Mouse (Mus musculus) cortical plate, adult 2 months (tissue): ENCODE measurements around the gene Ptprm. TPM values are rescaled to one million over a fixed set of nuclear protein-coding genes. Genes with fewer than 3 reads are reported as not detected.

Experiments used
- H3K27ac ChIP-seq: fragments of 200-500 bp; 2 replicates; pipeline ENCODE4 v1.5.1; 2012; ENCODE audit warnings: low read length, control low read depth, inconsistent platforms; ENCODE audit not compliant: insufficient read depth
- H3K4me1 ChIP-seq: fragments of 200-500 bp; 2 replicates; pipeline ENCODE4 v1.6.1; 2011; ENCODE audit warnings: low read length; ENCODE audit not compliant: control insufficient read depth, insufficient read depth
- H3K4me3 ChIP-seq: fragments of 200-500 bp; 2 replicates; pipeline ENCODE4 v1.5.1; 2011; ENCODE audit warnings: mild to moderate bottlenecking, low read length, control low read depth; ENCODE audit not compliant: insufficient read depth
- CTCF ChIP-seq: fragments of 200-500 bp; IDR thresholded peaks from 2 replicates; pipeline ENCODE4 v1.5.1; 2011; ENCODE audit warnings: mild to moderate bottlenecking, control low read depth, low read length; ENCODE audit not compliant: insufficient read depth; ENCODE audit errors: extremely low read depth
- POLR2A ChIP-seq: fragments of 200-500 bp; IDR thresholded peaks from 2 replicates; pipeline ENCODE4 v1.6.1; 2011; ENCODE audit warnings: mild to moderate bottlenecking, low read length, control low read depth; ENCODE audit not compliant: insufficient read depth; ENCODE audit errors: extremely low read depth
- polyA plus RNA-seq: library from polyadenylated mRNA; depleted of rRNA; stranded (reverse); fragments of >200 nt; gene quantifications from 2 replicates; pipeline ENCODE4 v1.2.3, GENCODE M21; 2012

Ptprm gene
- polyA plus RNA-seq, 1 experiment = 21.8 TPM

DNA sequence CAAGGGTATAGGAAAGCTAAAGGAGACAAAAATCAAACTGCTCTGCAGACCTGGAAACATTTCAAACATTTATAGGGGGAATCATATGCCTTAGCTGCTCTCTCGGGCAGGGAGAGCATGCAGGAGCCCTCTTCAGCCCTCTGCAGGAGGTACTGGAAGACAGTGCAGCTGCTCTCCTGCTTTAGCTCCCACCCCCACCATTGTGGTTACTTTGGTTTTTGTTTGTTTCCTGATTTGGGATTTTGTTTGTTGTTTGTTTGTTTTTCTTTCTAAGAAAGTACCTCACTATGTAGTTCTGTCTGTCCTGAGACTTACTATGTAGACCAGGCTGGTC lies 29.8 kb downstream of the Ptprm start:
- TF ChIP-seq POLR2A (no peak), CTCF (no peak)

DNA sequence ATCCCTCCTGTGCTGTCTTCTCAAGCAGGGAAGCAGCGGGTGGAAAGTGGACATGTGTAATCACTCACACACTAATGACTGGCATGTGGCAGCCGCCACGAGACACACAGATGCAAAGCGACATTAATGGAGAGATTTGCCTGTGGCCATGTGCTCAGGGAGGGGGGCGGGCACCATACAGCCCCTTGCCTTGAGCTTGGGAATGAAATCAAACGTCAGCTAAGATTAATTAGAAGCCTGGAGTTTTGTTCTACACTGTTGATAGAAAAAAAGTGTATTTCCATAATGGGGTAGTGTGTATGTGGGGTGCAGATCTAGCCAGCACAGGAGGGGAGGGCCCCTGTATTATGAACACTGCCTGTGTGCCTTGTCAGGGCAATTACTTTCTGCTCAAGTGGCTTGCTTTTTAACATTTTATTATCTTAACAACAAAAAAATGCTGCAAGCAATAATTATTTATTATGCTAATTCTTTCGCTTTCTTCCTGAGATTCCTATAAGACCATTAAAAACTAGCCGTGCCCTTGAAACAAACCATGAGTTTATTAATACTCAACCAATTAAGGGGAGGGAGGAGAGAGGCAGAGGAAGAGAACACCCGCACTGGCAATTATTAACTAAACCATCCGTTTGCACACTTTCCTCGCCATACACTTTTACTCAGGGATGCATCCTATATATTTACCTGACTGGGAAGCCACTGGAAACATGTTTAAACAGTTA lies 30.3 kb downstream of the Ptprm start:
- TF ChIP-seq CTCF (no peak), POLR2A (no peak)
- H3K27ac ChIP-seq = no peak overlapping the region
- no peak overlapping the region for H3K4me3 ChIP-seq
- H3K4me1 ChIP-seq = no peaks in the 10 kb centered on the region

More for the DNA sequence above, 29.8 kb downstream of the Ptprm start:
- H3K27ac ChIP-seq = no peak overlapping the region
- no peaks in the 10 kb centered on the region for H3K4me1 ChIP-seq
- no peak overlapping the region for H3K4me3 ChIP-seq

DNA sequence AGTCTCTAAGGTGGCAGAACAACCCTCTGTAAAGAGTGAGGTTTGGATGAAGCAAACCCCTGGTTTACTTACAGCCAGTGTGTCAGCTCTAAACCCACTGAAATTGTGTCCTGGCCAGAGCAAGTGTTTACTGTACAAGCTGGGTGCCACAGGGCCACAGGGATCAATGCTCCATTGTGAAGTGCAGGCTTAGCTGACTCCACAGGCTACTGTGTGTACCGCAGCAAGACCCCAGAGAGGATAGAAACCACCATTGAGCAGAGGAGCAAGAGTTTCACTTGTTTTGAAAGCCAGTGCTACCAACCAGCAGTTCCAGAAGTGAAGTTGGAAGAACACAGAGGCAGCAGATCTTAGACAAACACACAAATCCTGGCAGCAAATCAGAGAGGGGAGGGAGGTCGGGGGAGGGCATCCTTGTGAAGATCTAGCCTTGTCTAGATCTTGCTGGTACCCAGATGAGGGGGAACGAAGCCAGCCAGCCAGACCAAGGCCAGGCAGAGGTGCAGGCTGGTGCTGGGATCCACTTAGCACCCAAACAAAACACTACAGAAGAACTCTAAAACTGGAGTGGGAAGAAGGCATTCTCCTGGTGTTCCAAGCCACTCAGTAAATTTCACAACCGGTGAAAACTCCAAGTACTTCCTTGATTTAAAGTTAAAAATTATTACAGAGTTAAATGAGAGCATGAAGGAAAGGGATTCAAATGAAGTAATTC lies 39.6 kb downstream of the Ptprm start:
- Histone ChIP-seq H3K27ac (no peak overlapping the region), H3K4me1 (peaks cover 2% of the 10 kb centered on the region; the same call in 1 of the 2 replicates), H3K4me3 (no peak overlapping the region)
- TF ChIP-seq POLR2A = no peak
- TF ChIP-seq CTCF = no peak

DNA sequence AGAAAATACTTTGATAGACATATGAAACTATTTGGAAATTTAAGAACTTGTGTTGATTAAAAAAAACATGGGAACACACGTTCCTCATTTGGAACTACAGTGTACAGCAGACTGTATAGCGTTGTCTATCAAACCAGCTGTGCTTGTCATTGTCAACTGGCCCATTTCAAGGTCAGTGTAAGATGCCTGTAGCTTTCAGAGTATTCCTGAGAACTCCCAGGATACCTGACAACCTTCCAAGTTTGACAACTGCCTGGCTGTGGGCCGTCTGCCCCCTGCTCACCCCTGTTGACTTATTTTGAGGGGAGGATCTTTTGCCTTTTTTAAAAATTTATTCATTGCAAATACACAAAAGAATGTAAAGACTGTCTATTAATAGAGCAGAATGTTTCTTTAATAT lies 45.8 kb downstream of the Ptprm start:
- no peak for TF ChIP-seq POLR2A
- TF ChIP-seq CTCF = no peak
- Histone ChIP-seq H3K27ac (no peak overlapping the region), H3K4me1 (no peaks in the 10 kb centered on the region), H3K4me3 (no peak overlapping the region)

DNA sequence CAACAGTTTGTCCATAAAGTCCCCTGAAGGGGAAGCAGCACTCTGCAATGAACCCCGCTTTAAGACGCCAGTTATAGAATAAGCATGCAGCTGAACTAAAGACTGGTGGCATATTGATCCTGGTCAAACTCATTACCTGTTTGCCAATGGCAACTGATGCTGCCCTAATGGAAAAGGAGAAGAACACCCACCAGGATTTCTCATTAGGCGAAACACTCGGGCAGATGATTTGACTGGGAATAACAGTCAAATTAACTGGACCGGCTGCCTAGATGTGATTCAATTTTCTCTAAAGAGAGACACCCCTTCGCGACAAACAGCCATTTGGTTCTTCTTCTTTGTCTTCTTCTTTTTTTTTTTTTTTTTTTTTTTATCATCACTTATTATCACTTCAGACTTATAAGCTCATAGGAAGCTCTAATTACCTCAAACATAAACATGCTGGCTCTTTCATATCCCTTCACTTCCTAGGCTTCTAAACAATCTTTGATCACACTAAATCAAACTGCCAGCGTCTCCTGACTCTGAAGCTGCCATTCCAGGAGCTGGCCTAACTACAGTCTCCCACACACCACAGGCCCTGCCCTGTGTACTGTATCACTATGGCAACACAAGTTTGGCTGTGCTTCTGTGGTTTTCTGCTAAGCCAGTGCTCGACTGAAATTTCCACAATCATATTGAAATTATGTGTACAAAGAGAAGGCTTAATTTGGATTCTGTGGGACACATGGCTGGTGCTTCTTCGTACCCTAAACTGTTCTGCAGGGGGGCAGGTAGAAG lies 48.0 kb downstream of the Ptprm start:
- no peaks in the 10 kb centered on the region for H3K4me1 ChIP-seq
- H3K4me3 ChIP-seq = no peak overlapping the region
- H3K27ac ChIP-seq = no peak overlapping the region
- no peak for TF ChIP-seq CTCF
- no peak for TF ChIP-seq POLR2A

DNA sequence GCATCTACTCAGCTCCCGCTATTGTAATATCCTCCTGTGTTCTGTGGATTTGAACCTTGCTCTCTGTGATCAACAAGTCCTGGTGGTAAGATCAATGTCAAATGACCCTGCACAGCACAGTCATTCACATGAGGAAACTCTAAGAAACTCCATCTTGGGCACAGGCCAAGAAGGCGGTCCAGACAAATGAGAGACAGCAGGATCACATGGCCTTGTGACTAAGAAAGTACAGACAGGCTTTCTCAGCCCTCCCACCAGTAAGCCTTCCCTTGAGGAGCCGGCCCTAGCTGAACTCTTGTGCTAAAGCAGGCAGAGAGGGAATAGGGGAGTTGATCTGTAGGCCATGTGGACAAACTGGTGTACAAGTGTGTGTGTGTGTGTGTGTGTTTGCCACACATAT lies 49.4 kb downstream of the Ptprm start:
- TF ChIP-seq CTCF (no peak), POLR2A (no peak)
- Histone ChIP-seq H3K4me1 (no peaks in the 10 kb centered on the region), H3K27ac (no peak overlapping the region), H3K4me3 (no peak overlapping the region)

DNA sequence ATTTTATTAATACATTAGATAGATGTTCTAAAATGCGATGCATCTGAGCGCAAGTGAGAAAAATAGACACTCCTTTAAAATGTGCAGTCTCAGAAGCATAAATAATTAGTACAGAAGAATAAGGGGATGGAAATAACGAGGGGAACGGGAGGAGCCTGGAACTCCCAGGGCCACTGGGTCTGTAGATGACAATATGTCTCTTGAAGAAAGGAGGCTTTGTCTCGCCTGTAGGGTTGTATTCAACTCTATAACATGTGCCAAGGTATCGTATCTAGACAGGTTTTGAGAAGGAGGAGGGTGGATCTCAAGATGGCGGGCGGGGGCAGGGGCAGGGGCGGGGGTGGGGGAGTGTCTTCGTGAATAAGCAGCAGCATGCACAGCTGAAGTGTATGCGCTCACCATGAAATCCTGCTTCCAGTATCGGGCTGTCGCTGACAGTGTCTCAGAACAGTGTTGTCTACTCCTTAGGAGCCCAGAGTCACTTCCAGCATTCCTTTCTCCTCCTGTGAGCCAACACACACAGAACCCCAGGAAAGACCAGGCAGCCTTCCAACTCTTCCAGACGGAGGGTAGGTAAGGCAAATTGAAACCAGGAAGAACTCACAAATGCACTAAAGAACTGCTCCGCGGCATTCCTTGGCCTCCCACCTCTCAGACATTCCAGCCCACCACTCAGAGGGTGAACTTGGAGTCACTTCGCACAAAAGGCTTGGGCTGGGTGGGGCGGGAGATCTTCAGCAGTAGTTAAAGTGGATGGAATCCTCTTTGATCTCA lies 50.7 kb downstream of the Ptprm start:
- no peak for TF ChIP-seq POLR2A
- no peak for TF ChIP-seq CTCF
- H3K4me3 ChIP-seq = no peak overlapping the region
- H3K4me1 ChIP-seq = no peaks in the 10 kb centered on the region
- no peak overlapping the region for H3K27ac ChIP-seq

DNA sequence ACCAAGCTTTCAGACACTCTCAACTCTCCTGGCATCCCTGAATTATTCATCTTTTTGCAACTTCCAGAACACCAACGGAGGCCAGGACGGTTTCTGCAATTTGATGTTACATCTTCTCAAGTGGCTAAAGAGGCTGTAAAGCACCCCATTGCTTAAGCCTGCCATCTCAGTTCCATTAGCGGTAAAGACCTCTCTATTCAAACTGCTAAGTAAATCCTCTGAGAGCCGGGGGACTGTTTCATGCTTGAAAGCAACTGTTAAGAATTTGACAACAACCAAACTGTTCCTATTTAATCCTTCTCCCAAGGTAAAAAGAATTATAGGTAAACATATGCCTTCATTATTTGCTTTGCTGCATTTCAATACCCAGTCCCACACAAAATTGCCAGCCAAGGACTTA lies 51.7 kb downstream of the Ptprm start:
- Histone ChIP-seq H3K4me1 (no peaks in the 10 kb centered on the region), H3K4me3 (no peak overlapping the region), H3K27ac (no peak overlapping the region)
- no peak for TF ChIP-seq CTCF
- no peak for TF ChIP-seq POLR2A

DNA sequence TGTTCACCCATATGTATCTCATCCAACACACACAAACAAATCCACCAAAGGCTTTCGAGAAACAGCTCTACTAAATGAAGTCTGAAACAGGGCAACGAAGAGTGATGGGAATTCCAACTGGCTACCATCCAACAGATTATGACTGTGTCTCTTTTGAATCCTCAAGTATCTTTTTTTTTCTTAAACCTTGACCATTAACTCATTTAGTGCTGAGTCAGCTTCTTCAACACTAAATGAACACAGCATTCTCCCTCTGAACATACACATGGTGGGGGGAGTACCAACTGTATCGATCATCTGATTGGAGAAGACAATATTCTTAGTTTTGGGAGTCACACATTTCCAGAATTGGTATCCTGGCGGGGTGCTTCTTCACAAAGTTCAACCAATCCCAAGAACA lies 52.2 kb downstream of the Ptprm start:
- no peaks in the 10 kb centered on the region for H3K4me1 ChIP-seq
- H3K4me3 ChIP-seq = no peak overlapping the region
- TF ChIP-seq POLR2A (no peak), CTCF (no peak)
- no peak overlapping the region for H3K27ac ChIP-seq

DNA sequence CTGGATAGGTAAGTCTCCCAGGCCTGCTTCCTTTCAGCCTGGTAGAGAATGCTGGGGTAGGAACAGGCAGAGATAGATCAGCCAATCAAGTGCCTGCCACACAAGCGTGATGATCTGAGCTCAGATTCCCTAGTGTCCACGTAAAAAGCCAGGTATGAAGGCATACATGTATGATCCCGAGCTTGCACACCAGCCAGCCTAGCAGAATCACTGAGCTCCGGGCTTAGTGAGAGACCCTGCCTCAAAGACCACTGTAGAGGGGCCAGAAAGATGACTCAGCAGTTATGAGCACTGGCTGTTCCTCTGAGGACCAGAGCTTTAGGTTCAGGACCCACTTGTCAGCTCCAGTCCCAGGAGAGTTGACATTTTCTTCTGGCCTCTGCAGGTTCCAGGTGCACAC lies 52.9 kb downstream of the Ptprm start:
- Histone ChIP-seq H3K4me1 (no peaks in the 10 kb centered on the region), H3K4me3 (no peak overlapping the region), H3K27ac (no peak overlapping the region)
- TF ChIP-seq CTCF = no peak
- TF ChIP-seq POLR2A = no peak
